Mouse (Mus musculus) CD4-positive, CD25-positive, alpha-beta regulatory T cell, adult 4 months (primary cell): ENCODE measurements around the gene Tmprss9. TPM values are rescaled to one million over a fixed set of nuclear protein-coding genes. Genes with fewer than 3 reads are reported as not detected.

ENCODE experiments used
- ATAC-seq: one replicate; pipeline ENCODE4 v1.8.0; 2017
- polyA plus RNA-seq, 2 experiments: library from polyadenylated mRNA; unstranded; fragments of 100-300 nt; shearing (Covaris generic); gene quantifications; one replicate each; pipeline ENCODE4 v1.2.1; 2017

Tmprss9 gene
- polyA plus RNA-seq, 2 experiments from 2014 or later, result not detected

DNA sequence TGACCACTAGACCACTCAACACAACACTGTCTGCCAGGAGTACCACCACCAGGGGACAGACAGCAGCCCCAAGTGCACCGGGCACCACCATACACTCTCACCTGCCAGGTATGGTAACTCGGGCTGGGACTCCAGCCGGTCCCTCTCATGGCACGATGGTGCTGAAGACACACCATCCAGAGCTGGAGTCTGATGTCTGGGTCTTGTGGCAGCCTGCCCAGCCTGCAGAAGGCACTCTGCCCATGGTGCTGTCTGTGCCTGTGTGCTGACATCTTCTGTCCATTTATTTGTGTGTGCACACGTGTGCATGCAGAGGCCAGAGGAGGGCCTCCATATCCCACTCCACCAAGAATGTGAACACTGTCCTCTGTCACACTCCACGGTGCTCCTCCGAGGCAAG, 23.5 kb downstream of the Tmprss9 start:
- no peak for ATAC-seq

DNA sequence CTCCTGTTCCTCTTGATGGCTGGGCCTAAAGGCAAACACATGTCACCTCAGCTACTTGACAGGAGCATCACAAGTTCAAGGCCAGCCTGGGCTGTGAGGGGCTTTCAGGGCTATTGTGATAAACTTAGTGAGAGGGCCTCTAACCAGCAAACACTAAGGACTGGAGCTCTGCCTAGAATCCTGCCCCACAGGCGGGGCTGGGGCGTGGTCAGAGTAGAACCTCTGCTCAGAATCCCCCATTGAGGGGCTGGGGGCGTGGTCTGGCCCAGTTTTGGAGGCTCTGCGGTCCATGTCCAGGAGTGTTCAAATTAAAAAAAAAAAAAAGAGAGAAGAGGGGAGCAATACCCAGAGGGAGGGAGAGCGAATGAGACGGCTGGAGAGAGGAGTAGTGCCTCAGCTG, 24.0 kb downstream of the Tmprss9 start:
- ATAC-seq, result no peak

DNA sequence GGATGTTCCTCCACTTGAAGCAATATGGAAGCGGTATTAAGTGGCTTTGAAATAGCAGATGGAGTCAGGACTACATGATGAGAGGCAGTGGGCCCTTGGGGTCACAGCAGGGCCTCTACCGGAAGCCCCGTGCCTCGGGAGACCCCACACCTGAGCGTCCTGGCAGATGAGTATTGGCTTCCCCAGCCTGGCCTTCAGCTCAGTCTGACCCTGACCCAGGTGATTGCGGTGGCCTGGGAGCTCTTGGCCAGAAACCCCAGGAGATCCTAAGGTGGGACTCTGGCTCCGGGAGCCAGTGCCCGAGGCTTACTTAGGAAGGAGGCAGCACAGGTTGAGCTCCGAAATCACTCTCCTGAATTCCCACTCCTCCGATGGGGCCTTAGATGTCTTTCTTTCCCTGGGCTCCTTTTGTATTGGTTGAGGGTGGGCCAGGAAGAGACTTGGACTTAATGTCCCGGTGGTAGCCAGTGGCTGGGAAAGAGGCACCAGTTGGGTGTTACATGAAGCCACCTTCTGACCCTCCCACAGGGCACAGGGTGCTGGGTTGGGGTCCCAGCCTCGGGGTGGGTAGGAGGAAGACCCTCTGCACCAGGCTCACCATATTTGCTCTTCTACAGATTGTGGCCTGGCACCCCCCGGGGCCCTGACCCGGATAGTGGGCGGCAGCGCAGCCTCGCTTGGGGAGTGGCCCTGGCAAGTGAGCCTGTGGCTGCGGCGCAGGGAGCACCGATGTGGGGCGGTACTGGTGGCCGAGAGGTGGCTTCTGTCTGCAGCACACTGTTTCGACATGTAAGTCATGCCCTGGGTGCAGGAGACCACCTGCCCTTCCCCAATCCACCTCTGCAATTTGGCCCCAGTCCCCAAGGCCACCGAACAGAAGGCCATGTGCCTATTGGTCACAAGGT, 25.2 kb downstream of the Tmprss9 start:
- no peak for ATAC-seq

DNA sequence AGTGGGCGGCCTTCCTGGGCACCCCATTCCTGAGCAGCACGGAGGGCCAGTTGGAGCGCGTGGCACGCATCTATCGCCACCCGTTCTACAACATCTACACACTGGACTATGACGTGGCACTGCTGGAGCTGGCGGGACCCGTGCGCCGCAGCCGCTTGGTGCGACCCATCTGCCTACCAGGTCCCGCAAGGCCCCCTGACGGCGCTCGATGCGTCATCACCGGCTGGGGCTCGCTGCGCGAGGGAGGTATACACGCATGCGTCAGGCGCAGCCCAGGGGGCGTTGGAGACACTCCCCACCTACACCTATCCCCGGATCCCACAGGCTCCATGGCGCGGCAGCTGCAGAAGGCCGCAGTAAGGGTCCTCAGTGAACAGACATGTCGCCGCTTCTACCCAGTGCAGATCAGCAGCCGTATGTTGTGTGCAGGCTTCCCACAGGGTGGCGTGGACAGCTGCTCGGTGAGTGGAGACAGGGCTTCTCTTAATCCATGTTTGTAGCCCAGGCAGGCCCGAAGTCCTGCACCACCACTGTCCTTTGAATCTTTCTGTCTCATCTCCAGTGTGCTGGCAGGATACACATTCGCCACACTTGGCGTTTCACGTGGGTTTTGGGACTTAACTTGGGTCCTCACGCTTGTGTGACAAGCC, 26.3 kb downstream of the Tmprss9 start:
- no peak for ATAC-seq

DNA sequence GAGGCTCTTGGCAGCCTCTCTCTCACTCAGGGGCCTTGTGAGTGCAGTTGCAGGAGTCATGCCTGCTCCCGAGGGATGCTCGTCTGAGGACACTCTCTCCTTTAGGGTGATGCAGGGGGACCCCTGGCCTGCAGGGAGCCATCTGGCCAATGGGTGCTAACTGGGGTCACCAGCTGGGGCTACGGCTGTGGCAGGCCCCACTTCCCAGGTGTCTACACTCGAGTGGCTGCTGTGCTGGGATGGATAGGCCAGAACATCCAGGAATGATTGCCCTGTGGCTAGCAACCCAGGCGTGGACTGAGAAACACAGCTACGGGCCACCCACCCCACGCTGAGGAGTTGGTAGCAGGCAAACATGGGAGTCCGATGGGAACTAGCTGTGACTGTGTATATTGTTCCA, 27.4 kb downstream of the Tmprss9 start:
- ATAC-seq, result no peak

DNA sequence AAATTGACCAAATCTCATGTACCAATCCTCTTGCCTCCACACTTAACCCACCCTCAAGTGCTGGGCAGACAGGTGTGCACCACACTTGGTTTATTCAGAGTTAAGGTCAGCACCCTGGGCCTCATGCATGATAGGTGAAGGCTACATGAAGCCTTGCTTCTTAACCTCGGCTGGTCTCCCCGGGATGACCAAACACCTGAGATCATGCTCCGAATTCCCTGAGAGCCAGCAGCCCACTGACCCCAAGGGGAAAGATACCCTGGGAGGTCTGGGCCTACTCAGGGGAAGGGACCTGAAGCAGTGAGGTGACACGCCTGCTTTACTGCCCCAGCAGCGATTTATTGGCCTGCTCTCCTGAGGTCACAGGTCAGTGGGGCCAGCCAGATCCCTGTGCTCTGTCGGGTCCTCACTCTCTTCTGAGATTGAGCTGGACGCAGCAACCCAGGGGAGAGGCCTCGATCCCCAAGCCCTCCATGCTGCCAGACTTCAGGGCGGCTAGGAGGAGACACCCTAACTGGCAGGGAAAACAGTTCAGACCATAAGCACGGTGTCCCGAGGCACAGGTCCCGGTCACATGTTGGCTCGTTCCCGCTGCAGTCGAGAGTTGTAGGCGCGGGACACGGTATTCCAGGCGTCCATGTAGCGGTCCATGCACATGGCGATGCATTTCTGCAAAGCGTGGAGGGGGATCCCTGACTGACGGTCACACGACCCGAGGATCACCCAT, 28.1 kb downstream of the Tmprss9 start:
- ATAC-seq, result no peak

DNA sequence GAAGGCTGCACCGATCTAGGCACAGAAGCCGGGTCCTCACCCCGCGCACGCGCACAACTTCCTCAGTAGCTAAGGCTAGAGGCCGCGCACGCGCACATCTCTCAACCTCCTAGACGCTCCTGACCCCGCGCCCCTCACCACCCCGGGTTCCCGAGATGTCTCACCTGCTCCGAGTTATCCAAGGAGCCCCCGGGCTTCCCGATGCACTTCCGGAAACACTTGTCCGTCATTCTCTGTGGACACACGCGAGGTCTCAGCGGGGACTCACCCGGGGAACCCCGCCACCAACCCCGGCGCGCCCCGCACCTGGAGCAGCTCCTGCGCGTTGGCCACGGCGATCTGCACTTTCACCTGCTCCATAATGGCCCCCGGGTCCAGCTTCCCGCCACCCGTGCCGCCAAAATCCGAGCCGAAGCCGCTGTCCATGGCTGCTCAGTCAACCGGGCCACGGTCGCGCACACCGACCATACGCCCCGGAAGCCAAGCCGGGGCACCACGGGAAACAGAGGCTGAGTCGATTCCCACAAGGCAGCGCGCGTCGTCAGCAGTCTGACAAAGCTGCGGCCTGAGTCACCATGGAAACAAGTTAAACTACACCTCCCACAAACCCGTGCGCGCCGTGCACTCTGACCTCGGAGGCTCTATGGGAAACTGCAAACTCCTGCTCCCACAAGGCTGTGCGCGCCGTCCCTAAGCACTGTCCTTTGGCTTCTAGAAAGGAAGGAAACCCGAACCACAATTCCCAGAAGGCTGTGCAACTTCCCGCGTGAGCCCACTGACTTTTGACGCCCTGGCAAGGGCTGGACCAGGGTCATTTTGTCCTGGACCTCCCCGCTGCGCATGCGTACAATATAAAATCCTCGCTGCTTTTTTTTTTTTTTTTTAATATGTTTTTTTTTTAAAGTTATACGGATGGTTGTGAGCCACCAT, 28.9 kb downstream of the Tmprss9 start, which contains the start of gene Timm13:
Timm13 (minus strand) TSS at position 652 of the 930 bp plus-strand sequence.
- ATAC-seq, result peak; percentile 97

DNA sequence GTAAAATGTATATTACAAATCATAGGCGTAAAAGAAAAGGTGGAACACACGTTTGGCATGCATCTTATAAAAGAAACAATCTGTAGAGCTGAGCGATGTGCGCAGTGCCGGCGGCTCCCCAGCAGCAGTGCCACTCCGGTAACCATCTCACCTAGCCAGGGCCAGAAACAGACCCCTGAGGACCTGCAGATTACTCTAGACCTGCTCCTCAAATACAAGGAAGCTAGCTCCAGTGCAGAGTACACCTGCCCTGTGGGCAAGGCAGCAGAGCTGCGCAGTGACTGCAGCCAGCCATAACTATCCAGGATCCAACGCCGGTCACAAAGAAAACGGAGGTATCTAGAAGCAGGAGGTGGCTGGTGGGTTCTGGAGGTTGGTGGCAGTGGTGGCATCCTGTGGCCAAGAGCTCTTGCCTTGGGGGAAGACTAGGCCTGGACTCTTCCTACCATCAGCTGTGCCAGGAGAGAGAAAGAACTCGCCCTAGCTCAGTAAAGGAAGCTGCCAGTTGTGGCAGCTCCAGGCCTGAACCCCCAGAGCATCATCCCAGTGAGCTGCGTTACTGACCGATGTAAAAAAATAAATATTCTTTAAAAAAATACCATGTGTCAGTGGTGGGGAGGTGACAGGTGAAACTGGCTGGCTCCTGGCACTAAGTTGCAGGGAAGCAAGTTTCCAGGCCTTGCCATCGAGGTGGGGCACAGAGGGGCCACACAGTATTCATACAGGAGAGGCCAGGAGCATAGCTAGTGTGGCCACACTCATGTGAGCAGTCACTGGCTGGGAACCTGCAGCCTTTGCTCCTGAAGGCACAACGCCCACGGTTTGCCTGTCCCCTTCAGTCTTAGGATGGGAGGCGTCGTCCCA, 30.0 kb downstream of the Tmprss9 start:
- ATAC-seq, result no peak

DNA sequence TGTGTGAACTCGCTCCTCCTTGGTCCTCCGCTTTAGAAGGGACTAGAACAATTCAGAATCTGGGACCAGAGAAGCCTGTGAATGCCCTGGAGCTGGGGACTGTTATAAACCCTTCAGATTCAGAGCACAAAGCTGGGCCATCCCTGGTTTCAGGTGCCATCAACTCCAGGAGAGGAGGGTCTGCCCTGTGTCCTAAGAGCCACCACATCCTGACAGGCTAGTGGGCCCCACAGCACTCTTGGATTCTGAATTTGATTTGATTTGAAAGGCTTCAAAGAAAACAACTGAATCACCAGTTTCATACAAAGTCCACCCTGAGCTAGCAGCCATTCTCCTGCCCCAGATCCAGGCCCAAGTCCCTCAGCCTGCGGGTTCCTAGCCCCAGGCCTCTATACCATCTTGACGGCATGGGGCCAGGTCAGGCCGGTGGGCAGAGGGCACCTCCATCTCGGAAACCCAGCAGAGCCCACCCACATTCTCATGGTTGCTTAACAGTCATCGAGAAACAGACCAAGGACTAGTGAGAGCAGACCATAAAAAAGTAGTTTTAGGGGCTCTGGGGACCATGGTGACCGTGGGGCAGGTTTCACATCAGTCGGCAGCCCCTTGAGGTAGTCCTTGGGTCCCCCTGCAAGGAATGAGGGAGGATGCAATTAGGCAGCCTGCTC, 30.8 kb downstream of the Tmprss9 start:
- ATAC-seq, result no peak

DNA sequence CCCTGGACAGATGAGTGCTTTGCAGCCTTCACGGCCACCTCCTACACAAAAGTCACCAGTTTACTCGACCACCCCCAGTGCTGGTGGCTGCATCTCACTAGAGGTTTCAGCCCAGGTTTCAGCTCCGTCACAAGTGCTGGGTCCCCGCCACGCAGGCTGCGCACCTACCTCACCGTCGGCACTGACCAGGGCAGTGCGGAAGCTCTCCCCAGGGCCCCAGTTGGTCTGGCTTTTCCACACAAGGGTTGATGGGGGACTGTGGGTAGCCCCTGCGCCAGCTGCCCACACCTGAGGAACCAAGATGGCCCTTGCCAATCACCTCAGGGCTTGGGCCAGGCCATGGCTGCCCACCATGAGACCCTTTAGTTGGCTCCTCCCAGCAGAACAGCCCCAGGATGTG, 31.6 kb downstream of the Tmprss9 start:
- no peak for ATAC-seq

DNA sequence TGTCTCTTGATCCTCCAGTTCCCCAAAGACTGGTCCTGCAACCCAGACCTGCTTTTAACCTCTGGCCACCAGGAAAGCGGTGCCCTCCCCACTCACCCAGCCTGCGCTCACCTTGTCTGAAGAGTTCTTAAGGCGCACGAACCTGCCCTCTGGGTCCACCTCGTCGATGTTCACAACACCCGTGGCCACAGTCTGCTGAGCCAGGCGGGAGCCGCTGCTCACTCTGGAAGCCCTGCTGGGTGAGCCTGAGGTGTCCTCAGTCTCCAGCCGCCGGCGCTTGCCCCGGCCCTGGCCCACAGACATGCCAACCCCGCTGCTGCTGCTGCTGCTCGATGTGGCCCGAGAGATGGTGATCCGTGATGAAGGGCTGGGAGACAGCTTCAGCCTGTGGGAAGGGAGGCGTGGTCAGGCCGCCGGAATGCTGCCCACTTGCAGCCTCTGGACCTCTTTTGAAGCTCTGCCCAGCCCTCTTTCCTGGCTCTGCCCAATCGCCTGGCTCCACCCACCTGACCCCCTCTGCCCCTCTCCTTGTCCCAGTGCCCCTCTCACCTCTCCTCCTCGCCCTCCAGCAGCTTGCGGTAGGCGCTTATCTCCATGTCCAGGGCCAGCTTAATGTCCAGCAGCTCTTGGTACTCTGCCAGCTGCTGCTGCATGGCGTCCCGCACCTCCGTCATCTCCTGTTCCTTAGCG, 32.5 kb downstream of the Tmprss9 start:
- no peak for ATAC-seq

DNA sequence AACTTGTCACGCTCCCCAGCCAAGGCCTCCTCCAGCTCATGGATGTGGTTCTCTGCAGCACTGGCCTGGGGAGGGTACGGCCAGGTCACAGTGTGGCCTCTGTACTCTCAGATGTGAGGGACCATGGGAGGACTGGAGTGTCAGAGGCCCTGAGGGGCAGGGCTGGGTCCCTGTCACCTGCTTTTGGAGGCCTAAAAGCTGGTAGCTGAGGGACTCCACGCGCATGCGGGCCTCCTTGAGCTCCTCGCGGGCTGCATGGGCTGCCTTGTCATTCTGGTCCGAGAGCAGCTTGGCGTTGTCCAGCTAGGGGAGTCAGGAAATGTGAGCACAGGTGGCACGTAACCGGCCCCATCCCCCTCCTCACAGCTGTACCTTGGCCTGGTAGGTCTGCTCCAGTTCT, 33.1 kb downstream of the Tmprss9 start:
- ATAC-seq, result no peak

DNA sequence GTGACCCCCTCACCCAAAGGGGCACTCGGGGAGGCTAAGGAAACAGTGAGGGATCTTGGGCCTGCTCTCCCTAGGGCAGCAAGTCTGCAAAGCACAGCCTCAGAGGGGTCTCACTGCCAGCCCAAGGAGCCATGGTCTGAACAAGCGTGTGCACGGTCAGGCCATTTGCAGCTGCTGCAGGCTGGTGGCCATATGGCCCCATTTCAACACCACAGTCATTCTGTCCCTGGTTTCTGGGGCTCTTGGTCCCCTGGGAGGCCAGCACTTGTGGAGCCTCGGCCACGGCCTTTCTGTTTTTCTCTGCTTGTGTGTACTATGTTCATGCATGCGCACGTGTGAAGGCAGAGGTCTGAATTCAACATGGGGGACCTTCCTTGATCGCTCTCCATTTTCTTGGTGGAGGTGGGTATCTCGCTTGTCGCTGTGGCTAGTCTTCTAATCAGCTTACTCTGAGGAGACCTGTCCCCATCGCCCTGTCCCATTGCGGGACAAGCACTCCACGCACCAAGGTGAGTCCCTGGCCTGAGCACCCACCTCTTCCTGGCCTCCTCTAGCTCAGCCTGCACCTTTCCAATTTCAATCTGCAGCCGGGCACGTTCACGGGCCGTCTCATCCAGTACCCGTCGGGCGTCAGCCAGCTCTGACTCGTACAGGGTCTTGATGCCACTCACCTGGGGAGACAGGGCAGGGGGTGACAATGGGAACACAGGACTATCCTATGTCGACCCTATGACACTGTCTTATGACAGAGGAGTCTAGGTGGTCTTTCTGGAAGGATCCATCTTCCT, 37.9 kb downstream of the Tmprss9 start:
- no peak for ATAC-seq

DNA sequence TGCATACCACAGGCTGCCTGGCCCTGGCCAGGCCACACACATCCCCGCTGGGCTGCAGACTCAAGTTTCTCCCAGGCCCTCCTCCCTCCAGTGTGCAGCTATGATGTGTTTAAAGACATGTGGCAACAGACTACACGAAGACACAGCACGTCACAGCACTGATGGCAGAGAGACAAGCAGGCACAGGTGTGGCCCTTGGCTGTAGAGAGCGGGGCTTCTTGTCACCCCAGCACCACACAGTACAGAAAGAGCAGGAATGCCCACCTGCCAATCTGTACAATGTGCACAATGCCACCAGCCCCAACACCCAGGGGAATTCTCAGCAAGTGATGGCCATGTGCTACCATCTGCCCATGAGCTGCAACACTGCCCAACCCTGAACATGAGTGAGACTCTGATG, 39.7 kb downstream of the Tmprss9 start:
- no peak for ATAC-seq

DNA sequence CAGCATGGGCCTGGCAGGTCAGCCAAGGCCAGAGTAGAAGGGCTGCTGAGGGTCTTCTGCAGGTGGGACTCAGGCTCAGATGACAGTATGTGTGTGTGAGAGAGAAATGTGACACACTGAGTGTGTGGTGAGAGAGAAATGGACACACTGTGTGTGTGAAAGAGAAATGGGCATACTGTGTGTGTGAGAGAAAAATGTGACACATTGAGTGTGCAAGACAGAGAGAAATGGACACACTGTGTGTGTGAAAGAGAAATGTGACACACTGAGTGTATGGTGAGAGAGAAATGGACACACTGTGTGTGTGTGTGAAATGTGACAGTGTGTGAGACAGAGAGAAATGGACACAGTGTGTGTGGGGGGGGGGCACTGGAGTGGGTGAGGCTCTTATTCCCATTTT, 40.2 kb downstream of the Tmprss9 start:
- ATAC-seq, result no peak

DNA sequence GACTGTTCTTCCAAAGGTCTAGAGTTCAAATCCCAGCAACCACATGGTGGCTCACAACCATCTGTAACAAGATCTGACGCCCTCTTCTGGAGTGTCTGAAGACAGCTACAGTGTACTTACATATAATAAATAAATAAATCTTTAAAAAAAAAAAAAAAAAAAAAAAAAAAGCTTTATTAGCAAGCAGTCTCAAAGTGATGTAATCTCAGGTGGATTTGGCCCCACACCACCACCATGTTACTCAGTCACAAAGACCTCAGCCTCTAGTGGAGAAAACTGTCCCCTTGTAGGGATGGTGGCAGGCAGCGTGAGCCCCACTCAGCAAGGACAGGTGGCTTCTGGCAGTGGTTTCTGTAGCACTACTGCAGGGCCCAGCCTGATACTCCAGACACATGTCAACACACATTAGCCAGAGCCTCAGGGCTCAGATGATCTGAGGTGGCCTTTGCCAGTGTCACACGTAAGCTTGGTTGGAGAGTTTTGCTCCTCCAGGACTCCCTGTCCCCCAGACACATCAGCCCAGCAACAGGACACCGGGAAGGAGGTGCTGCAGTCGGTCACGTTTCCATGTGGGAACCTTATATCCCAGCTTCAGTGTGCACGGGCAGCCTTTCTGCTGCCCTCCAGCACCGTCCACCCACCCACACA, 41.8 kb downstream of the Tmprss9 start:
- ATAC-seq, result no peak

DNA sequence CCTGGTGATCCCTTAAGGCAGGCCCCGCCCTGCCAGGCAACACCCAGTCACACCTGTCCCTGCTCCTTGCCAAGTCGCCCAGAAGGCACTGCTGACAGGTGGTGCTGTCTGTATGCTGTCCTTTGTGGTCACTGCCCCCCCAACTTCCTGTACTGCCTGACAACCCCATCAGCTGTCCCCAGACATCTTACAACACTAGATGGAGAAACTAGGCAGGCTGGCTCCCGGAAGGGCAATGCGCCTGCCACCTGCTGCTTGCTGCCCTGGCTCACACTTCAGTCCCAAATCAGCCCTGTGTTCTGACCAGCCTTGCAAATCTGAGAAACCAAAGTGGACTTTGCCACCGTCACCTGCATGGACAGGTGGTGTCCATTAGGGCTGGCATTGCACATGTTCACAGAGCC, 42.6 kb downstream of the Tmprss9 start:
- ATAC-seq, result no peak

DNA sequence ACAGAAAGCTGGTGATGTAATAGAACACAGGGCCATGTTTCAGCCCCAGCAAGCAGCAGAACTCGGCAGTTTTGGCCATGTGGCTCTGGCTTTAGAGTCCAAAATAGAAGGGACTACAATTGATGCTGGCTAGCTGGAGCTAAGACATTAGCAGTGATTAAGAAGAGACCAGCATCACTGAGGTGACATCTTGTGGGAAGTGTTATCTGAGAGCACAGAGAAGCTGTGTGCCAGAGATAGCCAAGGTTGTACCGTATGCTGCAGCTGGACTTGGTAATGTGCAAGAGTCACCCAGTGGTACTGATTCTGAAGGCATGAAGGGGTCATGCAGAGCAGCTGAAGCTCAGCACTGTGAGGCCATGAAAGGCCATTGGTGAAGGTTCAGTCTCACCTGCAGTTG, 43.6 kb downstream of the Tmprss9 start:
- ATAC-seq, result no peak

DNA sequence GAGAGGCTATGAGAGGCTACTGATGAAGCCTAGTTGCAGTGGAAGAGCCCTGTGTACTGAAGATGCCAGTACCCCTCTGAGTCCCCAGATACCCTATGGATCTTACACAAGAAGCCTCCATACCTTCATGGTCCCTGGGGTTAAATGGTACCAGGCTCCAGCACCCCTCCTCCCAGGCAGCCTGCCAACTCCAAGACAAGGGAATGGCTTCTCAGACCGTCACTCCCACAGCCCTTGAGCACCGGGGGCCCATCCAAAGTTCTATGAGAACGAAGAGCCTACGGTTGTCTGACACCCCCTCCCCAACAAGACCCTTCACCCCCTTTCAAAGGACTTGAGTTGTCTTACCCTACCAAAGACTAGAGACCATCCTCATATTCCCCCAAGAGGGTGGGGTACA, 44.1 kb downstream of the Tmprss9 start:
- ATAC-seq, result no peak
